Mouse (Mus musculus): ENCODE results near the gene Sema4b. TPM values are rescaled to one million over a fixed set of nuclear protein-coding genes. Genes with fewer than 3 reads are reported as not detected.

The Sema4b gene
- polyA plus RNA-seq, 1 experiment from 2014 or later: 10.5 TPM

DNA sequence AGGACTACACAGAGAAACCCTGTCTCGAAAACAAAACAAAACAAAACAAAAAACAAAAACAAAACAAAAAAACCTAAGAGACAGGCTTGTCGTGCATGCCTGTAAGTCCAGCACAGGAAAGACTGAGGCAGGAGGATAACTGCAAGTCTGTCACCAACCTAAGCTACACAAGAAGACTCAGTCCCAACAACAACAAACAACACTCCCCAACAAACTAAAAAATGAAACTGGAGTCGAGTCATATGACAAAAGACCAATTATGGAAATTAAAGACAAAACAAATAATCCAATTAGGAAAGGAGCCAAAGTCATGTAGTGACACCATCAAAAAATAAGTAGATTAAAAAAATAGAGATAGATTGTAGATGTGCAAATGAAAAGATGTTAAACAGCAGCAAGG, 6.4 kb upstream of the Sema4b start:
- Histone ChIP-seq H3K36me3 (ENCODE audit: control insufficient read depth, insufficient read depth, low read length) (no peaks in the 10 kb centered on the region), H3K9ac (ENCODE audit: low read depth, low read length) (no peak overlapping the region), H3K27me3 (replicated peaks; ENCODE audit: control insufficient read depth, insufficient read depth, low read length) (no peaks in the 10 kb centered on the region), H3K4me1 (ENCODE audit: control insufficient read depth, insufficient read depth, low read length) (no peaks in the 10 kb centered on the region), H3K27ac (replicated peaks; ENCODE audit: low read depth, low read length) (no peak overlapping the region), H3K4me2 (ENCODE audit: low read depth, low read length) (no peak overlapping the region), H3K4me3 (ENCODE audit: low read depth, low read length) (no peak overlapping the region), H3K9me3 (ENCODE audit: control insufficient read depth, low read length) (no peaks in the 10 kb centered on the region)
- no peak for ATAC-seq (ENCODE audit: low read depth)
- WGBS: 78% methylated on average over 3 of the region's 3 CpGs
- DNase-seq (ENCODE audit: low spot score): no peak

DNA sequence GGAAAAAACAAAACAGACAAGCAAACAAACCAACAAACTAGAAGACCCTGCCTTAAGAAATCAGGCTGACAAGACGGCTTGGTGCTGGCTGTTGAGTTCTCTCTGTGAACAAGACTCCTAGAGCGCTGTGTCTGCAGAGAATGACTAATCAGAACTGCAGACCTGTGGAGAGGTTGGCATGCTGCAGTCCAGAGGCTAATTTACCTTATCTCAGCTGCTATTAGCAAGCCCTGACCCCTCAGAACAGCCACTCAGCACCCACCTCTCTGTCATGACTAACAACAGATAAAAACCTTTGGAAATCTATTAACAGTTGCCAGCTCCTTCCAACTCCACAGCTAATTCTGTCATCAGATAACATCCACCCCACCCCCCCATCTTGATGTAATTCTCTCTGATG, 5.6 kb upstream of the Sema4b start:
- DNase-seq (ENCODE audit: low spot score) (no peak), ATAC-seq (ENCODE audit: low read depth) (no peak)
- no peak overlapping the region for H3K27ac ChIP-seq (replicated peaks; ENCODE audit: low read depth, low read length)
- H3K27me3 ChIP-seq (replicated peaks; ENCODE audit: control insufficient read depth, insufficient read depth, low read length): no peaks in the 10 kb centered on the region
- H3K4me2 ChIP-seq (ENCODE audit: low read depth, low read length): no peak overlapping the region
- H3K9me3 ChIP-seq (ENCODE audit: control insufficient read depth, low read length): no peaks in the 10 kb centered on the region
- no peak overlapping the region for H3K4me3 ChIP-seq (ENCODE audit: low read depth, low read length)
- H3K9ac ChIP-seq (ENCODE audit: low read depth, low read length): no peak overlapping the region
- H3K4me1 ChIP-seq (ENCODE audit: control insufficient read depth, insufficient read depth, low read length): no peaks in the 10 kb centered on the region
- no peaks in the 10 kb centered on the region for H3K36me3 ChIP-seq (ENCODE audit: control insufficient read depth, insufficient read depth, low read length)
- 61% methylated on average over 2 of the region's 2 CpGs for WGBS

DNA sequence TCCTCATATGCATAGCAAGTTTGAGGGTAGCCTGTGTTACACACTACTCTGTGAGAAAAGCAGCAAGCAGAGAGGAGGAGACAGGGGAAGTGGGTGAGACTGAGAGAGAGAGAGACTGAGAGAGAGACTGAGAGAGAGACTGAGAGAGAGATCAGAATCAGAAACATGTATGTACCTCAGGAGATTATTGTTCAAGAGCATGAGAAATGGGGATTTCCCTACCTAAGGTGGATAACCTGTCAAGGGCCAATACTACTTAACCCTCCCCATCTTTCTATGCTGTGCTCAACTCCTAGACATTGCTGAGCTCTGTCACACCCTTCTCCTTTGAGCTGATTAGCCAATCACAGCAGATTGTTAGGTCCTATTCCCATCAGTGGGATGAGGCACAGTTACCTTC, 4.5 kb upstream of the Sema4b start:
- peaks cover 4% of the 10 kb centered on the region; the same call in 1 of the 2 replicates for H3K4me1 ChIP-seq (ENCODE audit: control insufficient read depth, insufficient read depth, low read length)
- no peaks in the 10 kb centered on the region for H3K27me3 ChIP-seq (replicated peaks; ENCODE audit: control insufficient read depth, insufficient read depth, low read length)
- no peaks in the 10 kb centered on the region for H3K36me3 ChIP-seq (ENCODE audit: control insufficient read depth, insufficient read depth, low read length)
- H3K27ac ChIP-seq (replicated peaks; ENCODE audit: low read depth, low read length): no peak overlapping the region
- H3K9ac ChIP-seq (ENCODE audit: low read depth, low read length): no peak overlapping the region
- ATAC-seq (ENCODE audit: low read depth): no peak
- DNase-seq (ENCODE audit: low spot score): no peak
- no peak overlapping the region for H3K4me3 ChIP-seq (ENCODE audit: low read depth, low read length)
- no peaks in the 10 kb centered on the region for H3K9me3 ChIP-seq (ENCODE audit: control insufficient read depth, low read length)
- no peak overlapping the region for H3K4me2 ChIP-seq (ENCODE audit: low read depth, low read length)

GRCm38 (mm10) chr7:80183466-80183865, 3.2 kb upstream of the Sema4b start:
- ATAC-seq (ENCODE audit: low read depth): no peak
- 82% methylated on average over 1 of the region's 1 CpGs for WGBS

GRCm38 (mm10) chr7:80183969-80184368, 2.7 kb upstream of the Sema4b start:
- H3K27me3 ChIP-seq (replicated peaks; ENCODE audit: control insufficient read depth, insufficient read depth, low read length): no peaks in the 10 kb centered on the region
- H3K4me1 ChIP-seq (ENCODE audit: control insufficient read depth, insufficient read depth, low read length): peaks cover 7% of the 10 kb centered on the region; the same call in 1 of the 2 replicates
- no peak overlapping the region for H3K4me2 ChIP-seq (ENCODE audit: low read depth, low read length)
- no peak overlapping the region for H3K4me3 ChIP-seq (ENCODE audit: low read depth, low read length)
- no peak overlapping the region for H3K9ac ChIP-seq (ENCODE audit: low read depth, low read length)
- WGBS: 56% methylated on average over 5 of the region's 5 CpGs
- ATAC-seq (ENCODE audit: low read depth) (no peak), DNase-seq (ENCODE audit: low spot score) (no peak)
- no peaks in the 10 kb centered on the region for H3K9me3 ChIP-seq (ENCODE audit: control insufficient read depth, low read length)
- no peak overlapping the region for H3K27ac ChIP-seq (replicated peaks; ENCODE audit: low read depth, low read length)
- no peaks in the 10 kb centered on the region for H3K36me3 ChIP-seq (ENCODE audit: control insufficient read depth, insufficient read depth, low read length)

More at GRCm38 (mm10) chr7:80183466-80183865, 3.2 kb upstream of the Sema4b start:
- Histone ChIP-seq H3K36me3 (ENCODE audit: control insufficient read depth, insufficient read depth, low read length) (no peaks in the 10 kb centered on the region), H3K4me1 (ENCODE audit: control insufficient read depth, insufficient read depth, low read length) (peaks cover 7% of the 10 kb centered on the region; the same call in 1 of the 2 replicates), H3K4me3 (ENCODE audit: low read depth, low read length) (no peak overlapping the region), H3K4me2 (ENCODE audit: low read depth, low read length) (no peak overlapping the region), H3K27ac (replicated peaks; ENCODE audit: low read depth, low read length) (no peak overlapping the region), H3K27me3 (replicated peaks; ENCODE audit: control insufficient read depth, insufficient read depth, low read length) (no peaks in the 10 kb centered on the region), H3K9me3 (ENCODE audit: control insufficient read depth, low read length) (no peaks in the 10 kb centered on the region), H3K9ac (ENCODE audit: low read depth, low read length) (no peak overlapping the region)
- DNase-seq (ENCODE audit: low spot score): no peak

DNA sequence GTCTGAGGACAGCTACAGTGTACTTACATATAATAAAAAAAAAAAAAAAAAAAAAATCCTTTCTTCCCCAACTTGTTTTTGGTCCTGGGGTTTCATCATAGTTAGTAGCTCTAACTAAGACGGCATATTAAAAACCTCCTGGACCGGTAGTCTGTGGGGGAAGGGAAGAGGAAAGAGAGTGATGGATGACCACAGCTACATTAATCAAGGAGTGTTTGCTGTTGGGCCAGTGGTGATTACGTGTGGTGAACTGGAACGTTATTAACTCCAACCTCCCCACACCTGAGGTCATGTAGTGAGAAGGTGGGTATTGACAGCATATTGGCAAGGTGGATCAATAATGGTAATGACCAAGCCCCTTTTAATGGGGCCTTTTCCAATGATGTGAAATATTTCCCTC, 2.1 kb upstream of the Sema4b start:
- H3K27ac ChIP-seq (replicated peaks; ENCODE audit: low read depth, low read length): no peak overlapping the region
- no peak for ATAC-seq (ENCODE audit: low read depth)
- no peak overlapping the region for H3K4me2 ChIP-seq (ENCODE audit: low read depth, low read length)
- H3K36me3 ChIP-seq (ENCODE audit: control insufficient read depth, insufficient read depth, low read length): no peaks in the 10 kb centered on the region
- H3K4me1 ChIP-seq (ENCODE audit: control insufficient read depth, insufficient read depth, low read length): peaks cover 13% of the 10 kb centered on the region; the same call in 1 of the 2 replicates
- H3K4me3 ChIP-seq (ENCODE audit: low read depth, low read length): no peak overlapping the region
- WGBS: 66% methylated on average over 4 of the region's 4 CpGs
- no peaks in the 10 kb centered on the region for H3K9me3 ChIP-seq (ENCODE audit: control insufficient read depth, low read length)
- H3K27me3 ChIP-seq (replicated peaks; ENCODE audit: control insufficient read depth, insufficient read depth, low read length): no peaks in the 10 kb centered on the region
- H3K9ac ChIP-seq (ENCODE audit: low read depth, low read length): no peak overlapping the region
- no peak for DNase-seq (ENCODE audit: low spot score)

GRCm38 (mm10) chr7:80184968-80185367, 1.7 kb upstream of the Sema4b start:
- 46% methylated on average over 6 of the region's 6 CpGs for WGBS
- ATAC-seq (ENCODE audit: low read depth): no peak
- no peak overlapping the region for H3K4me2 ChIP-seq (ENCODE audit: low read depth, low read length)

DNA sequence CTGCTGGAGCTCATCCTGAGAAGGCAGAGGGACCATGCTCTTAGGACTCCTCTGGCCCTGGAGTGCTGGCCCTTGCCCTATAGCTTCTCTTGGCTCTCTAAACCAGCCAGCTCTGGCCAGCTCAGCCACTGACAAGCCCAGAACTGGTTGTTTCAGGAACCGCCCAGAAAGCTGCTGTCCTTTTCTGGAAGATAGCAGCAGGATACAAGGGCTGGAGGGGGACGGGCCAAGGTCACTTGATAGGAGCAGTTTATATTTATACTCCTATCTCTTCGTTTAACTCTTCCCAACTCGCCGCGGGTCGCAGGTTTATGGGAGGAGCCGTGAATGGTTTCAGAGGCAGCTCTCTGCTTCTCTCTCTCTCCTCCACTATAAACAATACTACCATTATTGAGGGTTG, 620 bp upstream of the Sema4b start:
- 18% methylated on average over 8 of the region's 8 CpGs for WGBS
- Histone ChIP-seq H3K27me3 (replicated peaks; ENCODE audit: control insufficient read depth, insufficient read depth, low read length) (no peaks in the 10 kb centered on the region), H3K9ac (ENCODE audit: low read depth, low read length) (no peak overlapping the region), H3K4me2 (ENCODE audit: low read depth, low read length) (peak overlapping the region; percentile 93), H3K36me3 (ENCODE audit: control insufficient read depth, insufficient read depth, low read length) (no peaks in the 10 kb centered on the region), H3K27ac (replicated peaks; ENCODE audit: low read depth, low read length) (no peak overlapping the region), H3K4me3 (ENCODE audit: low read depth, low read length) (peak overlapping the region; percentile 57), H3K4me1 (ENCODE audit: control insufficient read depth, insufficient read depth, low read length) (peaks cover 19% of the 10 kb centered on the region; the same call in 1 of the 2 replicates), H3K9me3 (ENCODE audit: control insufficient read depth, low read length) (no peaks in the 10 kb centered on the region)
- ATAC-seq (ENCODE audit: low read depth): no peak
- no peak for DNase-seq (ENCODE audit: low spot score)

More at GRCm38 (mm10) chr7:80184968-80185367, 1.7 kb upstream of the Sema4b start:
- H3K4me3 ChIP-seq (ENCODE audit: low read depth, low read length): no peak overlapping the region
- no peak overlapping the region for H3K9ac ChIP-seq (ENCODE audit: low read depth, low read length)
- no peaks in the 10 kb centered on the region for H3K27me3 ChIP-seq (replicated peaks; ENCODE audit: control insufficient read depth, insufficient read depth, low read length)
- DNase-seq (ENCODE audit: low spot score): no peak
- H3K36me3 ChIP-seq (ENCODE audit: control insufficient read depth, insufficient read depth, low read length): no peaks in the 10 kb centered on the region
- no peaks in the 10 kb centered on the region for H3K9me3 ChIP-seq (ENCODE audit: control insufficient read depth, low read length)
- peaks cover 14% of the 10 kb centered on the region; the same call in 1 of the 2 replicates for H3K4me1 ChIP-seq (ENCODE audit: control insufficient read depth, insufficient read depth, low read length)
- H3K27ac ChIP-seq (replicated peaks; ENCODE audit: low read depth, low read length): no peak overlapping the region

DNA sequence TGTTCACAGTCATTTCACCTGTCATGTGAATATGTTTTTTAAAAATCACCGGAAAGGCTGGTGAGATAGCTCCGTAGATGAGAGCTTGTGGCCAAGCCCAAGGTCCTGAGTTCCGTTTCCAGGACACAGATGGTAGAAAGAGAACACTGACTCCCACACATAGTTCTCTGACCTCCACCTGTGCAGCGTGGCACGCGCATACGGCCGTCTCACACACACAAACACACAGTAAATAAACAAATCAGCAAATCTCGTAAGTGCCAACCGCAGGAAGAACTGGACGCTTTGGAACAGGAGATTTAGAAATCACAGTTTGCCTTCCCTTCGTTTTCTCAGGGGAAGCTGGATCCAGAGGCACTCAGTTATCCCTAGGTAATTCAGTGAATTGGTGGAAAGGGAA, 860 bp downstream of the Sema4b start:
- DNase-seq (ENCODE audit: low spot score) (no peak), ATAC-seq (ENCODE audit: low read depth) (no peak)
- H3K9ac ChIP-seq (ENCODE audit: low read depth, low read length): 0 out of 2 replicates have a peak overlapping the region, but pooled peaks have one; percentile 69
- WGBS: 71% methylated on average over 12 of the region's 12 CpGs
- no peaks in the 10 kb centered on the region for H3K9me3 ChIP-seq (ENCODE audit: control insufficient read depth, low read length)
- H3K4me3 ChIP-seq (ENCODE audit: low read depth, low read length): peak overlapping the region; percentile 57
- H3K4me2 ChIP-seq (ENCODE audit: low read depth, low read length): peak overlapping the region; percentile 93
- no peaks in the 10 kb centered on the region for H3K27me3 ChIP-seq (replicated peaks; ENCODE audit: control insufficient read depth, insufficient read depth, low read length)
- H3K4me1 ChIP-seq (ENCODE audit: control insufficient read depth, insufficient read depth, low read length): peaks cover 33% of the 10 kb centered on the region
- H3K27ac ChIP-seq (replicated peaks; ENCODE audit: low read depth, low read length): peak overlapping the region; percentile 36; the same call in 1 of the 2 replicates
- no peaks in the 10 kb centered on the region for H3K36me3 ChIP-seq (ENCODE audit: control insufficient read depth, insufficient read depth, low read length)

Data from embryonic facial prominence, embryonic 14.5 days (tissue).